Mouse (Mus musculus) neural tube, embryonic 11.5 days (tissue): ENCODE measurements around the gene Ethe1. TPM values are rescaled to one million over a fixed set of nuclear protein-coding genes. Genes with fewer than 3 reads are reported as not detected.

Source experiments
- ATAC-seq: fragments of 200-750 bp; cut with Nextera tagmentation; 2 replicates; pipeline ENCODE4 v1.8.0; 2017; ENCODE audit warnings: moderate number of reproducible peaks, mild to moderate bottlenecking, moderate TSS enrichment, moderate library complexity; ENCODE audit not compliant: insufficient read depth, low FRiP score, low TSS enrichment
- DNase-seq: peaks from one replicate; pipeline ENCODE4 v3.0.0-alpha.2; 2015; ENCODE audit warnings: low spot score
- H3K27ac ChIP-seq: fragments of 300-500 bp; sonication (generic); 2 replicates; pipeline ENCODE4 v1.5.1; 2014; ENCODE audit warnings: low read depth, mild to moderate bottlenecking, low read length
- H3K27me3 ChIP-seq: fragments of 300-500 bp; sonication (generic); 2 replicates; pipeline ENCODE4 v1.6.1; 2014; ENCODE audit warnings: mild to moderate bottlenecking, low read length, mixed read lengths; ENCODE audit not compliant: control insufficient read depth, insufficient read depth
- H3K36me3 ChIP-seq: fragments of 300-500 bp; sonication (generic); 2 replicates; pipeline ENCODE4 v1.6.1; 2014; ENCODE audit warnings: mild to moderate bottlenecking, low read length, moderate library complexity, mixed read lengths; ENCODE audit not compliant: control insufficient read depth, insufficient read depth
- H3K4me1 ChIP-seq: fragments of 300-500 bp; sonication (generic); 2 replicates; pipeline ENCODE4 v1.6.1; 2014; ENCODE audit warnings: low read length, mixed read lengths; ENCODE audit not compliant: control insufficient read depth, insufficient read depth
- H3K4me2 ChIP-seq: fragments of 300-500 bp; sonication (generic); 2 replicates; pipeline ENCODE4 v1.6.1; 2014; ENCODE audit warnings: low read depth, mild to moderate bottlenecking, moderate library complexity
- H3K4me3 ChIP-seq: fragments of 300-500 bp; sonication (generic); 2 replicates; pipeline ENCODE4 v1.5.1; 2014; ENCODE audit warnings: low read depth, low read length
- H3K9ac ChIP-seq: fragments of 300-500 bp; sonication (generic); 2 replicates; pipeline ENCODE4 v1.6.1; 2014; ENCODE audit warnings: mild to moderate bottlenecking, low read length
- H3K9me3 ChIP-seq: fragments of 300-500 bp; sonication (generic); 2 replicates; pipeline ENCODE4 v1.6.1; 2016; ENCODE audit warnings: low read length; ENCODE audit not compliant: control insufficient read depth
- WGBS: fragments of 180-500 bp; shearing (Covaris S2); extraction: QIAGEN DNeasy Blood & Tissue Kit; methylation state at CpG from one replicate; pipeline ENCODE4 v1.1.7; 2014; 5-methylcytosine and 5-hydroxymethylcytosine counted together
- polyA plus RNA-seq: library from polyadenylated mRNA; unstranded; fragments of >200 nt; fragmentation: Nextera tagmentation; extraction: Ambion mirVana; gene quantifications from 2 replicates; pipeline ENCODE4 v1.2.1, GENCODE M21; 2014

Gene Ethe1
- polyA plus RNA-seq, 1 experiment from 2014 or later, result 23.4 TPM

DNA sequence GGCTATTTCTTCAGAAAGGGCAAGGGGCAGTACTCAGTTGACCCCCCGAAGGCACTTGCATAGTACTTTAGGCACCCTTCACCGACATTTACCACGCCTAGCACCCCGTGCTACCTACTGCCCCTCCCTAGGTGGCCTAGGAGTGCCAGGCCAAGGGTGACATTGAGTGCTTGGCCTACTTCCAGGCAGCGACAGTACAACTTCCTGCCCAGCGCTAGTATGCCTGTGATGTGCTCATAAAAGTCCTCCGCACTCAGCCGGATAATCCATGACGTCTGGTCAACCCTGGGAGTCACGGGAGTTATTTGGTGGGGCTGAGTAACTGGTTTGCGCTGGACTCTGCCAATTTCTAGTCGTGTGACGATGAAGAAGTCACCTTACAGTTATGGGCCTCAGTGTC is 993 bp downstream of the Ethe1 start:
- Histone ChIP-seq H3K9me3 (no peaks in the 10 kb centered on the region), H3K36me3 (no peaks in the 10 kb centered on the region; the same call in 1 of the 2 replicates), H3K4me2 (no peak overlapping the region), H3K4me3 (no peak overlapping the region), H3K27me3 (peaks cover 29% of the 10 kb centered on the region), H3K4me1 (no peaks in the 10 kb centered on the region), H3K27ac (no peak overlapping the region), H3K9ac (no peak overlapping the region)
- DNase-seq, result no peak
- no peak for ATAC-seq
- WGBS, result 87% methylated on average over 13 of the region's 13 CpGs

DNA sequence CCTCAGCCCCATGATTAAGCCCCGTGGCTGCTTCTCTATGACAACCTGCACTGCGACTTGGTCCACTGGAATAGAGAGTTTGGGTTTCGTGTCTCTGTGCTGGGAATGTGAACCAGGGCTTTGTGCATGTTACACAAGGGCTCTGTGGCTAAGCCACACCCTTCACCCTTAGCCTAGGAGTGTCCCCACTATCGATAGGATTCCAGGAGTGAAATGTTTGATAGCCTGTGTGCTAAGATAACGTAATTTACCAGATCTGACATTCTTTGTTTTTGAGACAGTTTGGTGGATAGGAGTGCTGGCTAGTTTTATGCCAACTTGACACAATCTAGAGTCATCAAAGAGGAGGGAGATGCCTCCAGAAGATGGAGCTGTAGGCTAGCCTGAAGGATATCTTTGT is 4.4 kb downstream of the Ethe1 start:
- Histone ChIP-seq H3K4me1 (no peaks in the 10 kb centered on the region; the same call in 1 of the 2 replicates), H3K9me3 (no peaks in the 10 kb centered on the region), H3K9ac (no peak overlapping the region), H3K4me3 (no peak overlapping the region), H3K27ac (no peak overlapping the region), H3K36me3 (no peaks in the 10 kb centered on the region; the same call in 1 of the 2 replicates), H3K27me3 (peaks cover 14% of the 10 kb centered on the region), H3K4me2 (no peak overlapping the region)
- 72% methylated on average over 5 of the region's 5 CpGs for WGBS
- DNase-seq, result no peak
- ATAC-seq, result no peak

DNA sequence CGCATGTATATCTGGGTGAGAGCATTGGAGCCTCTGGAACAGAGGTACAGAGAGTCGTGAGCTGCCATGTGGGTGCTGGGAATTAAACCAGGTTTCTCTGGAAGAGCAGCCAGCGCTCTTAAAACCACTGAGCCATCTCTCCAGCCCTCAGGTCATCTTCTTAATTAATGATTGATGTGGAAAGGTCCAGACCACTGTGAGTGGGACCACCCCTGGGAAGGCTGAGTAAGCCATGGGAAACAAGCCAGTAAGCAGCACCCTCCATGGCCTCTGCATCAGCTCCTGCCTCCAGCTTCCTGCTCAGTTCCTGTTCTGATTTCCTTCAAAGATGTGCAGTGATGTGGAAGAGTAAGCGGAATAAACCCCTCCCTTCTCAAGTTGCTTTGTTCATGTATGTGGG is 4.8 kb downstream of the Ethe1 start:
- 66% methylated on average over 4 of the region's 4 CpGs for WGBS
- H3K4me3 ChIP-seq, result no peak overlapping the region
- H3K4me1 ChIP-seq, result no peaks in the 10 kb centered on the region; the same call in 1 of the 2 replicates
- DNase-seq, result no peak
- ATAC-seq, result no peak
- no peak overlapping the region for H3K4me2 ChIP-seq
- H3K9ac ChIP-seq, result no peak overlapping the region
- no peak overlapping the region for H3K27ac ChIP-seq
- H3K27me3 ChIP-seq, result peaks cover 13% of the 10 kb centered on the region
- H3K36me3 ChIP-seq, result no peaks in the 10 kb centered on the region; the same call in 1 of the 2 replicates
- no peaks in the 10 kb centered on the region for H3K9me3 ChIP-seq

DNA sequence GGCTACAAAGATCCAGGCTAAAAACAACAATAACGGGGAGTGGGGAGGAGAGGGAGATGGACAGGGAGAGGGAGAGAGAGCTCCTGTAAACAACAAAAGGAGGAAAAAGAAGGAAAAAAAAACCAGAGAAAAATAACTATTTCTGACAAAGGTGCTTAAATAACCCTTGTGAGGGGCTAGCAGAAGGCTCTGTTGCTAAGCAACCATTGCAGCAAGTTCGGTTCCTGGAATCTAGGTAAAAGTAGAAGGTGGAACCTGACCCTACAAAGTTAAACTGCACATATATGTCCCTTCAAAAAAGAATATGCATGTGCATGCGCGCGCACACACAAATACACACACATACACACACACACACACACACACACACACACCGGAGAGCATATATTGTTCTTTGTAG is 5.4 kb downstream of the Ethe1 start:
- Histone ChIP-seq H3K9ac (no peak overlapping the region), H3K4me1 (no peaks in the 10 kb centered on the region; the same call in 1 of the 2 replicates), H3K4me2 (no peak overlapping the region), H3K36me3 (no peaks in the 10 kb centered on the region), H3K27ac (no peak overlapping the region), H3K27me3 (peaks cover 7% of the 10 kb centered on the region), H3K9me3 (no peaks in the 10 kb centered on the region), H3K4me3 (no peak overlapping the region)
- no peak for ATAC-seq
- 81% methylated on average over 6 of the region's 6 CpGs for WGBS
- no peak for DNase-seq

DNA sequence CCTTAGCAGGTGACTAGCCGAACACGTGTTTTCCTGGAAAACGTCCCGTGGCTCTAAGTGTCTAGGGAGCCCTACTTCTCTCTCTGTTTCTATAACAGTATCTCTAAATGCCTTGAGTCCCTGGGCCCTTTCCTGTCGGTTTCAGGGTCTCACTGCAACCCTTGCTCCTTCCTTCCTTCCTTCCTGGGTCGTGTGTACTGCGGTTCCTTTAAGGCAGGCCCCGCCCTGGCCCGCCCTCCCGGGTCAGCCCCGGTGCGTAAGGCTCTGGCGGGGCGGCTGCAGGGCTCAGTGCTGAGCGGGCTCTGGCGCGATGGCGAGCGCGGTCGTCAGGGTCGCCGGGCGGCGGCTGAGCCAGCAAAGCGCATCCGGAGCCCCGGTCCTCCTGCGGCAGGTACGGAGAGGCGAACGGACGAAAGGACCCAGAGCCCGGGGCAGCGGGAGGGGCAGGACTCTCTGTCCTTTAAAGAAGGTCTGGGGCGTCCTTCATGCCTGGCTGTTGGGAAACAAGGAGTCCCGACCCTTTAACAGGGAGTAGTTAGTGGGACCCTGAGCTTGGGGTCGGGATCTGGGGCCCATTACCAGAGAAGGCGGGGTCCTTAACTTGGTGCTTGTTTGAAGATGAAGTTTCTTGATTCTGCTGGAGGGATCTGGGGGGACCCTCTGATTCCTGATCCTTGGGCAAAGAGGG is 6.4 kb downstream of the Ethe1 start:
- ATAC-seq, result peak; percentile 94
- DNase-seq, result peak; percentile 82
- Histone ChIP-seq H3K9ac (peak overlapping the region; percentile 60), H3K9me3 (no peaks in the 10 kb centered on the region), H3K27me3 (peaks cover 7% of the 10 kb centered on the region), H3K27ac (no peak overlapping the region), H3K4me3 (peak overlapping the region; percentile 52), H3K4me2 (peak overlapping the region; percentile 66), H3K36me3 (no peaks in the 10 kb centered on the region), H3K4me1 (no peaks in the 10 kb centered on the region; the same call in 1 of the 2 replicates)
- 3% methylated on average over 39 of the region's 39 CpGs for WGBS

DNA sequence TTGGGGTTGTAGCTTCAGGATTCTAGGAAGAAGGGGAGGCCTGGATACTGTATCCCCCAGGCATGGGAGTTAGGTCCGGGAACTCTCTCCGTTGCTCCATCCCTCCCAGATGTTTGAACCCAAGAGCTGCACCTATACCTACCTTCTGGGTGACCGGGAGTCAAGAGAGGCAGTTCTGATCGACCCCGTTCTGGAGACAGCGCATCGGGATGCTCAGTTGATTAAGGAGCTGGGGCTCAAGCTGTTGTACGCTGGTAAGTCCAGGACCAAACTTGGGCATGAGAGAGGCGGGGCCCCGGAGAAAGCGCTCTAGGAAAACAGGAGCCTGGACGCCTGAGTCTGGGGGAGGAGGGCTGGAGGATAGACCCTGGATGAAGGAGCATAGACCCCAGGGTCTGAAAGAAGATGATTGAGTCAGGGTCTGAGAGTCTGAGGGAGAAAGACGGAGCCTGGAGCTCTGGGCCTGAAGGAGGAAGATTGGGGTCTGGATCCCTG is 7.0 kb downstream of the Ethe1 start:
- DNase-seq (no peak), ATAC-seq (no peak)
- Histone ChIP-seq H3K9ac (peak overlapping the region; percentile 60; the same call in 1 of the 2 replicates), H3K36me3 (no peaks in the 10 kb centered on the region), H3K27ac (no peak overlapping the region), H3K4me3 (peak overlapping the region; percentile 52), H3K27me3 (peaks cover 7% of the 10 kb centered on the region), H3K4me1 (no peaks in the 10 kb centered on the region; the same call in 1 of the 2 replicates), H3K9me3 (no peaks in the 10 kb centered on the region), H3K4me2 (peak overlapping the region; percentile 66)
- 1% methylated on average over 13 of the region's 13 CpGs for WGBS

DNA sequence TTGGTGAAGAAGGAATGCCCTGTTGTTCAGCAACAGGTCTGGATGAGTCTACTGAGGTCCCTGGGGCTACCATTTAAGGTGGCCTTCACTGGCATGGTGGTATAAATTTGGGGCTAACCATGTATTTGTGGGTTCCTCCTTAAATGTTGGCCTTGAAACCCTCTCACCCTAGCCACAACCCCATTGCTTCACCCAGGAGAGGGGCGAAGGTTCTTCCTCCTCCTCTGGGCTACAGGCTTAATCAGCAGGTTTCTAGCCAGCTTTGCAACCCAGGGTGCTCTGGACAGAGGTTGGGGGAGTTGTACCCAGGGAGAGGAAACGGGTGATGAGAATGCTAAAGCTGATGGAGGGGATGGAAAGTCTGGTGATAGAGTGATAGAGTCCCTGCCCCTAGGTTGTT is 8.1 kb downstream of the Ethe1 start:
- Histone ChIP-seq H3K9ac (no peak overlapping the region), H3K4me1 (no peaks in the 10 kb centered on the region; the same call in 1 of the 2 replicates), H3K4me3 (no peak overlapping the region), H3K4me2 (no peak overlapping the region), H3K27me3 (peaks cover 7% of the 10 kb centered on the region), H3K36me3 (no peaks in the 10 kb centered on the region), H3K27ac (no peak overlapping the region), H3K9me3 (no peaks in the 10 kb centered on the region)
- 74% methylated on average over 2 of the region's 2 CpGs for WGBS
- no peak for DNase-seq
- ATAC-seq, result no peak

DNA sequence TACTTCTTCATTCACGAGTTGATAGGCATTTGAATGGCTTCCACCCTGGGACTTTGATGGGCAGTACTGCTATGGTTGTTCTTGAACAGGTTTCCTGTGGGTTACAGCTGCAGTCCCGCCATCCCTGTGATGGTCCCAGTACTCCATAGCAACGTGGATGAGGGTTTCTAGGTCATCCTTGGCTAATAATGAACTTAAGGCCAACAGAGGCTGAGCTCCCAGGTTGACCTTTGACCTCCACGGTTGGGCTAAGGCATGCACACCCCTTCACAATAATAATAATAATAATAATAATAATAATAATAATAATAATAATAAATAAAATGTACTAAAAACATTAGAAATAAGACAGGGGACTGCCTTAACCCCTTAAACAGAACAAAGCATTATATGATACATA is 10.8 kb downstream of the Ethe1 start:
- Histone ChIP-seq H3K36me3 (no peaks in the 10 kb centered on the region), H3K27me3 (peaks cover 7% of the 10 kb centered on the region), H3K4me3 (no peak overlapping the region), H3K9me3 (no peaks in the 10 kb centered on the region), H3K9ac (no peak overlapping the region), H3K4me1 (no peaks in the 10 kb centered on the region; the same call in 1 of the 2 replicates), H3K4me2 (no peak overlapping the region), H3K27ac (no peak overlapping the region)
- ATAC-seq, result no peak
- 76% methylated on average over 4 of the region's 4 CpGs for WGBS
- no peak for DNase-seq
